16 mouse cellular contexts compared by ENCODE assay signal in genomic region chr11:82564181-82564580, GRCm38 (mm10).
DNase-seq lines count a peak whose midpoint lies in the region; ATAC-seq lines count a peak whose summit lies in the region.
"Had no signal": no experiment of that assay in that cellular context is flagged by ENCODE, and none has a peak within 500 bp of the region (broad histone marks: within the 10 kb centered on the region; RNA-seq: fewer than 3 reads in every experiment).

No protein-coding gene starts in this region.

- no peak overlapping the region for H3K4me2 ChIP-seq in neural tube, embryonic 13.5 days
- H3K4me2 ChIP-seq in liver, embryonic 12.5 days: no peak overlapping the region
- H3K4me2 ChIP-seq: midbrain, embryonic 12.5 days had no signal

- no peak for ATAC-seq in neural tube, embryonic 13.5 days (ENCODE audit: low read depth)
- no peak for ATAC-seq in liver, embryonic 12.5 days
- ATAC-seq: lung, postnatal 0 days had no signal

- peaks cover 59% of the 10 kb centered on the region for H3K4me1 ChIP-seq in neural tube, embryonic 13.5 days (replicated peaks)
- no peaks in the 10 kb centered on the region for H3K4me1 ChIP-seq in liver, embryonic 12.5 days

- H3K27me3 ChIP-seq in neural tube, embryonic 13.5 days: peaks cover 29% of the 10 kb centered on the region
- no peaks in the 10 kb centered on the region for H3K27me3 ChIP-seq in liver, embryonic 12.5 days (replicated peaks)

- 0 out of 2 replicates have a peak overlapping the region, but pooled peaks have one; percentile 8 for H3K9ac ChIP-seq in neural tube, embryonic 13.5 days
- H3K9ac ChIP-seq in liver, embryonic 12.5 days: no peak overlapping the region
- H3K9ac ChIP-seq: midbrain, embryonic 12.5 days had no signal

- no peak overlapping the region for H3K4me3 ChIP-seq in neural tube, embryonic 13.5 days
- no peak overlapping the region for H3K4me3 ChIP-seq in liver, embryonic 12.5 days
- H3K4me3 ChIP-seq: embryonic facial prominence, embryonic 10.5 days; midbrain, embryonic 12.5 days had no signal

- H3K9me3 ChIP-seq in neural tube, embryonic 13.5 days: no peaks in the 10 kb centered on the region
- no peaks in the 10 kb centered on the region for H3K9me3 ChIP-seq in liver, embryonic 12.5 days (replicated peaks)
- H3K9me3 ChIP-seq: embryonic facial prominence, embryonic 10.5 days; midbrain, embryonic 12.5 days had no signal

- DNase-seq in layer of hippocampus, adult 18-20 months (ENCODE audit: low spot score in 2 of 2): peak; percentile 46 to 66
- DNase-seq in layer of hippocampus, postnatal 25 days (ENCODE audit: extremely low spot score in 1 of 2, low spot score in 1 of 2): no peak
- no peak for DNase-seq in neural tube, embryonic 10.5 days (ENCODE audit: extremely low spot score, low spot score)
- DNase-seq in right cerebral cortex, adult 2 months (ENCODE audit: low spot score in 2 of 2): peak; percentile 61 to 62
- DNase-seq in retina, embryonic 14.5 days (ENCODE audit: low spot score): no peak
- DNase-seq: cerebellum, adult 8-10 months; gastrocnemius, postnatal 36 days; kidney, adult 18-20 months; spleen, adult 18-20 months; thymus, postnatal 4 days had no signal

- no peaks in the 10 kb centered on the region for H3K36me3 ChIP-seq in neural tube, embryonic 13.5 days
- no peaks in the 10 kb centered on the region for H3K36me3 ChIP-seq in liver, embryonic 12.5 days
- H3K36me3 ChIP-seq: embryonic facial prominence, embryonic 10.5 days; midbrain, embryonic 12.5 days had no signal

- 71% methylated on average over 10 of the region's 10 CpGs for WGBS in neural tube, embryonic 13.5 days
- 64% methylated on average over 10 of the region's 10 CpGs for WGBS in liver, embryonic 12.5 days (ENCODE audit: insufficient replicate concordance)

- H3K27ac ChIP-seq in neural tube, embryonic 13.5 days (replicated peaks): peak overlapping the region; percentile 59; the same call in 1 of the 2 replicates
- H3K27ac ChIP-seq in liver, embryonic 12.5 days: no peak overlapping the region
- H3K27ac ChIP-seq: embryonic facial prominence, embryonic 10.5 days; kidney, postnatal 0 days; midbrain, embryonic 12.5 days had no signal

Comparison
In these comparisons a context has a peak if more than half of its experiments do, and no peak if none do; other contexts are left out.
1. DNase-seq: peak in layer of hippocampus, adult 18-20 months (2 of 2) and right cerebral cortex, adult 2 months (2 of 2); none in layer of hippocampus, postnatal 25 days (0 of 2), neural tube, embryonic 10.5 days (single experiment) and retina, embryonic 14.5 days (single experiment).